Mouse (Mus musculus) kidney, postnatal 0 days (tissue): Measurements from ENCODE around the gene Tmbim1. TPM values are rescaled to one million over a fixed set of nuclear protein-coding genes. Genes with fewer than 3 reads are reported as not detected.
A peak's percentile ranks its signal among the peaks of the same experiment; 100 is the strongest.
"Not testable (repeated sequence)": the region's sequence is repeated elsewhere in the genome, so short reads cannot be mapped to it uniquely, and the experiment has no call there.

Experiments used
- ATAC-seq: fragments of 200-750 bp; cut with Nextera tagmentation; replicated peaks from 2 replicates; pipeline ENCODE4 v1.8.0; 2017; ENCODE audit warnings: low read depth, moderate number of reproducible peaks, moderate TSS enrichment, moderate library complexity; ENCODE audit not compliant: low FRiP score
- DNase-seq: peaks from one replicate; pipeline ENCODE4 v3.0.0-alpha.2; 2016; ENCODE audit warnings: low spot score
- H3K27ac ChIP-seq: fragments of 300-500 bp; sonication (generic); 2 replicates; pipeline ENCODE4 v1.5.1; 2014; ENCODE audit warnings: mild to moderate bottlenecking
- H3K27me3 ChIP-seq: fragments of 300-500 bp; sonication (generic); 2 replicates; pipeline ENCODE4 v1.6.1; 2014; ENCODE audit warnings: low read length, mixed read lengths; ENCODE audit not compliant: insufficient read depth
- H3K36me3 ChIP-seq: fragments of 300-500 bp; sonication (generic); 2 replicates; pipeline ENCODE4 v1.6.1; 2014; ENCODE audit warnings: low read length, mixed read lengths; ENCODE audit not compliant: insufficient read depth
- H3K4me1 ChIP-seq: fragments of 300-500 bp; sonication (generic); replicated peaks from 2 replicates; pipeline ENCODE4 v1.6.1; 2014; ENCODE audit warnings: antibody characterized with exemption, low read length, mixed read lengths; ENCODE audit not compliant: insufficient read depth
- H3K4me2 ChIP-seq: fragments of 300-500 bp; sonication (generic); 2 replicates; pipeline ENCODE4 v1.6.1; 2014; ENCODE audit warnings: mild to moderate bottlenecking, low read length, moderate library complexity, mixed read lengths
- H3K4me3 ChIP-seq: fragments of 300-500 bp; sonication (generic); replicated peaks from 2 replicates; pipeline ENCODE4 v1.5.1; 2014; ENCODE audit warnings: low read depth, low read length
- H3K9ac ChIP-seq: fragments of 300-500 bp; sonication (generic); 2 replicates; pipeline ENCODE4 v1.6.1; 2014; ENCODE audit warnings: low read depth, low read length
- H3K9me3 ChIP-seq: fragments of 300-500 bp; sonication (generic); replicated peaks from 2 replicates; pipeline ENCODE4 v1.6.1; 2016; ENCODE audit warnings: low read length, inconsistent platforms, mixed read lengths
- CTCF ChIP-seq: IDR thresholded peaks from 2 replicates; pipeline ENCODE4 v1.5.1; 2016; ENCODE audit warnings: antibody characterized with exemption, low read depth, mild to moderate bottlenecking, moderate library complexity
- WGBS: fragments of 180-500 bp; shearing (Covaris S2); extraction: QIAGEN DNeasy Blood & Tissue Kit; methylation state at CpG from one replicate; pipeline ENCODE4 v1.1.7; 2014; 5-methylcytosine and 5-hydroxymethylcytosine counted together
- polyA plus RNA-seq: library from polyadenylated mRNA; unstranded; fragments of >200 nt; fragmentation: Nextera tagmentation; extraction: Ambion mirVana; gene quantifications from 2 replicates; pipeline ENCODE4 v1.2.1, GENCODE M21; 2015

Gene Tmbim1
- polyA plus RNA-seq, 1 experiment from 2014 or later = 27.8 TPM

DNA sequence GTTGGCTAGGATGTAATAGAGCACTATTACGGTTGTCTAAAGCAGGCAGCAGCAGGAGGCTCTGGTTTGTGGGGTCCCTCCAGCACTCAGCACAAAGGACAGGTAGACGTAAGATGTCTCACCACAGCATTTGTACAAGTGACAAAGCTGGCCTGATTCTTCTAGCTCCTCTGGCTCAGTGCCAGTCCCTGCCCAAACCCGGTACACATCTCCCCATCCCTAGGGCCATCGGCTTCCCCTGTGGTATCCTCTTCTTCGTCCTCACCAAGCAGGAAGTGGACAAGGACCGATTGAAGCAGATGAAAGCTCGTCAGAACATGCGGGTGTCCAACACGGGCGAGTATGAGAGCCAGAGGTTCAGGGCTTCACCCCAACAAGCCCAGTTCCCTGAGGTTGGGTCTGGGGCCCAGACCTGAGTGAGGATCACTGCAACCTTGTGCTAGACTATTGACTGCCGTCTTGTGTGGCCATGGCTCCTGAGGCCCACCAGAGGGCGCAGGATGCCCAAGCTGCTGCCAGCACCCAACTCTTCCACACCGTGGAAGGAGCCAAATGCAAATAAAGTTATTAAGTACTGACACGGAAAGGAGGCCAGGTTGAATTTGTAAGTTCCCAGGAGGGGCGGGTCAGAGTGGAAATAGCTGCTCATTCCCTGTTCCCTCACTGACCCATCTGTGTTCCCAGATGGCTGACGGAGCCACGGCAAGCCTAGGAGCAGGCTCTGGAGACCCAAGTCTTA is 18.4 kb downstream of the Tmbim1 start:
- H3K27ac ChIP-seq, H3K9me3 ChIP-seq, DNase-seq, ATAC-seq, H3K27me3 ChIP-seq, H3K4me3 ChIP-seq, H3K4me2 ChIP-seq, H3K9ac ChIP-seq: not testable (repeated sequence)
- Histone ChIP-seq H3K36me3 (peaks cover 27% of the 10 kb centered on the region), H3K4me1 (peaks cover 10% of the 10 kb centered on the region)
- peak; percentile 58 for TF ChIP-seq CTCF
- WGBS = 56% methylated on average over 15 of the region's 17 CpGs

DNA sequence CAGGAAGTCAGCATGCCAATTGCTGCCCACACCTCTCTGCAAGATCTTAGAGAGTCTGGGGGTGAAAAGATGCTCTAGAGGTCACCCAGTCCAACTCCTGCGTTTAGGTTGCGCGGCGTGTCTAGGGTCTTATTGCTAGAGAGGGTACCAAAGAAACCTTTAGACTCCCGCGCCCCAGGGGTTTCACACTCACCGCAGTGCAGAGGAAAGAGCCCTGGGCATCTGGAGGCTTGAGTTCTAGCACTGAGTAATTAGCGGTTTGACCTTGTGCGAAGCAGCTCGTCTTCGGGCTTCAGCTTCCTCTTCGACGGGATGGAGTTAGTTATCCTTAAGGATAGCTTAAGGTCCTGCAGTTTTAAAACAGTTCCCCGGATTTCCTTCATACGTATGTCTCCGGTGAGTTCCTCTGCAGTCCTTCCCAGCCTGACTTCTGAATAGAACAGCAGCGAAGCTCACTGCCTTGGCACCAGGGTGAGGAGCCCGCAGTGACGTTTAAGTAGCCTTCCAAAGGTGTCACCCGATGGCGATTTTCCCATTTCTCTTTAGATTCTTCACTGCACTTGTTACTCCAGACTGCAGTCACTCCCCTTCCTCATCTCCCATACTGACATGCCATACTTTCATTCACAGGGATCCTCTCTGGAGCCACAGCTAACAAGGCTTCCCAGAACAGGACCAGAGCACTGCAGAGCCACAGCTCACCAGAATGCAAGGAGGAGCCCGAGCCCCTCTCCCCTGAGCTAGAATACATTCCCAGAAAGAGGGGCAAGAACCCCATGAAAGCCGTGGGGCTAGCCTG is 20.0 kb downstream of the Tmbim1 start:
- H3K36me3 ChIP-seq = peaks cover 34% of the 10 kb centered on the region
- H3K4me3 ChIP-seq = peak overlapping the region; percentile 73
- H3K4me2 ChIP-seq = peak overlapping the region; percentile 63
- H3K27ac ChIP-seq = no peak overlapping the region
- peak overlapping the region; percentile 69 for H3K9ac ChIP-seq
- no peak for TF ChIP-seq CTCF
- peaks cover 10% of the 10 kb centered on the region for H3K4me1 ChIP-seq
- 2% methylated on average over 23 of the region's 23 CpGs for WGBS
- H3K9me3 ChIP-seq = no peaks in the 10 kb centered on the region
- H3K27me3 ChIP-seq = no peaks in the 10 kb centered on the region
- ATAC-seq (no peak), DNase-seq (no peak)

DNA sequence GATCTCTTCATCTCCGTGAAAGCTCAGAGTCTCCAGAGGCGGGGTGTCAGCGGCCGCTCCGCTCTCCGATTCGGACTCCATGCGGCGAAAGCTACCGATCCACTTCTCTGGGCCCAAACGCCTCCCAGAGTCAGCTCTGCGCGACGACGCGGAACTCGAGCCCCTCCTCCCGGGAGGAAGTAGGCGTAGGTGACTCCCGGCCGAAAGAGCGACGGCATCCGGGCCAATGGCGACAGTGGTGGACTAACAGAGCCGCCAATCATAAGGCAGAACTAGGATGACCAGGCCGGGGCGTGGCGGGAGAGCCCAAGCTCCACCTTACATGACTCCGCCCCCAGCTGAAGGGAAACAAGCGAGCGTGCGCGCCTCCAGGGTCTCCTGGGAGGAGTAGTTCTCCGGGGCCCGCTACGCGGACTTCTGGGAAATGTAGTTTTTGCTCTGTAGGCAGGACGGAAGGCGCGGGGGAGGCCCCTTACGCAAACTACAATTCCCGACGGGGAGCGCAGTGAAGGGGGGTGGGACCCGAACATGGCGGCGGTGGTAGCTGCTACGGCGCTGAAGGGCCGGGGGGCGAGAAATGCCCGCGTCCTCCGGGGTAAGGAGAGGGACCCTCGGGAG is 20.8 kb downstream of the Tmbim1 start, which contains the start of the genes Aamp and Pnkd:
Gene Aamp, minus strand, starts transcription at position 196 of the 618 bp plus-strand sequence.
Gene Pnkd, plus strand, starts transcription at position 388 of the 618 bp plus-strand sequence.
- under 1% methylated on average over 56 of the region's 56 CpGs for WGBS
- Histone ChIP-seq H3K27ac (peak within 1 kb of the TSS; percentile 84), H3K9ac (peak within 1 kb of the TSS; percentile 81), H3K9me3 (no peaks in the 10 kb centered on the region), H3K4me2 (peak within 1 kb of the TSS; percentile 65), H3K36me3 (peaks cover 37% of the 10 kb centered on the region), H3K4me3 (peak within 1 kb of the TSS; percentile 84), H3K4me1 (peaks cover 10% of the 10 kb centered on the region), H3K27me3 (no peaks in the 10 kb centered on the region)
- DNase-seq (peak; percentile 100), ATAC-seq (peak; percentile 96)
- no peak for TF ChIP-seq CTCF

DNA sequence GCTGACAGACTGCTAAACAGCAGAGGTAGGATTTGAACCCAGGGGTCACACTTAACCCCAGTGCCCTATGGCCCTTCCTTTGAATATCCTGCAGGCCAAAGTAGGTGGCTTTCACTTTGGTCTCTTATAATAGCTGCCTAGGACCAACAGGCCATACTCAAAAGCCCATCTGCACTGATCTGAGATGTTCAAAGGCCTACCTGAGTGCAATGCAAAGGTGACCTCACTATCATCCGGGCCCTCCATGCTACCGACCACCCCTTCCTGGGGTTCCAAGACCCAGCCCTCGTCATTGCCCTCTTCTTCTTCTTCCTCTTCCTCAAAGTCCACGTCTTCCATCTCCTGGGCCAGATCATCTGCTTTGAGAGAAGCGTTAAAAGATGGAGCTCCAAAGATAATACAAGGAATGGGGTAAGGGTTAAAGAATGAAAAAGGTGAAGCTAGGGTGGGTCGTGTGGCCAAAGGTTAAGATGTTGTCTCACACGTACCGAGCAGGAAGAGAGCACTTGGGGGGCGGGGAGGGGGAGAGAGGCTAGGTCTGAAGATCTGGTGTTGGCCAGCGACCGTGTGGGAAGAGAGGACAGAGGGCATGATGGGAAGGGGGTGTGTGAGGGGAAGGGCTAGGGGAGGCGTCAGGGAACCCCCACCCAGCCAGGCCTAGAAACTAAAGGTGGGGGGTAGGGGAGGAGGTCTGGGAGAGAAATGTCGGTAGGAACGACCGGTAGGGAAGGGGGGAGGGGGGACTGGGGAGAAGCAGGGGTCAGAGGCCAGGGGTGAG is 21.5 kb downstream of the Tmbim1 start:
- ATAC-seq = peak; percentile 50
- peaks cover 38% of the 10 kb centered on the region for H3K36me3 ChIP-seq
- H3K4me2 ChIP-seq = peak overlapping the region; percentile 65
- peak overlapping the region; percentile 84 for H3K27ac ChIP-seq
- H3K9ac ChIP-seq = peak overlapping the region; percentile 81
- H3K4me1 ChIP-seq = peaks cover 10% of the 10 kb centered on the region
- no peak for TF ChIP-seq CTCF
- no peaks in the 10 kb centered on the region for H3K9me3 ChIP-seq
- WGBS = 9% methylated on average over 15 of the region's 15 CpGs
- no peaks in the 10 kb centered on the region for H3K27me3 ChIP-seq
- peak; percentile 86 for DNase-seq
- H3K4me3 ChIP-seq = peak overlapping the region; percentile 84

DNA sequence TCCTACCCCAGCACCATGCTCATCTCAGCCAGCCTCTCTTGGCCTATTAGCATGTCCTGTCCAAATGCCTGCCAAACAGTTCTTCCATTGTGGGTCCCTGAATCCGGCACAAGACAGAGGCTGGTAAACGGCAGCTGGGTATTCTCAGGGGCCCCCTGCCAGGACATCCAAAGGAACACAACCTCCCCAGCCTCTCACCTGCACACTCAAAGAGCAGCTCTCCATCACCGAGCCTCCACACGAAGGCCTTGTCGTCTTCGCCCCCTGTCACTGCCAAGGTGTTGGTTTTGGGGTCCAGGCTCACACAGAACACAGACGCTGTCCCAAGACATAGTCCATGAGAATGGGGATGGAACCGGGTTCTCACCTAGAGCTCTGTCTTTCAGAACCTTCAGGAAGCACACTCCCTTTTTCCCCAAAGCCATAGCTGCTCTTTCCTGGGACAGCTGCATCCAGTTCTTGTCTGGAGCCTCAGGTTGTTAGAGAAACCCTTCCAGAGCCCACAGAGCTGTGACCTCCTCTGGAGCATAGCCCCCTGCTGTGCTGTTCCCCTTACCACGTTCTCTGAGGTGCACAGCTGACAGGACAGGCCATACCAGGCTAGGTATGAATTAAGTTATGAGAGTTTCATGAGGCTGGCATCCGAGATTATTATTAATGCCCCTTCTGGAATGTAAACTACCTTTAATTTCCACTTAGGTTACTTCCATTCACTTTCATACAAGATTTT is 22.4 kb downstream of the Tmbim1 start:
- Histone ChIP-seq H3K9me3 (no peaks in the 10 kb centered on the region), H3K36me3 (peaks cover 32% of the 10 kb centered on the region), H3K4me3 (no peak overlapping the region), H3K27me3 (no peaks in the 10 kb centered on the region), H3K4me1 (peaks cover 12% of the 10 kb centered on the region), H3K27ac (no peak overlapping the region), H3K9ac (no peak overlapping the region), H3K4me2 (no peak overlapping the region)
- TF ChIP-seq CTCF = no peak
- WGBS = 92% methylated on average over 10 of the region's 10 CpGs
- no peak for ATAC-seq
- no peak for DNase-seq
